Mouse (Mus musculus) CH12.LX (cell line): ENCODE data around the gene Grem2. TPM values are rescaled to one million over a fixed set of nuclear protein-coding genes. Genes with fewer than 3 reads are reported as not detected.

Experiments
- DNase-seq: peaks from one replicate; pipeline ENCODE4 v3.0.0-alpha.2; 2013; ENCODE audit errors: extremely low read depth
- H3K27ac ChIP-seq: 2 replicates; pipeline ENCODE4 v1.5.1; 2012; ENCODE audit warnings: low read depth, mild to moderate bottlenecking, control low read depth, moderate library complexity; ENCODE audit not compliant: insufficient read depth
- H3K27me3 ChIP-seq: replicated peaks from 2 replicates; pipeline ENCODE3; 2012; ENCODE audit warnings: inconsistent platforms
- H3K36me3 ChIP-seq, 2 experiments: replicated peaks in 1 of 2; 2 replicates each; pipeline versions ENCODE3 to v1.6.1; 2012; ENCODE audit warnings: inconsistent platforms in 1 of 2, low read length in 1 of 2, mild to moderate bottlenecking in 1 of 2, mixed read lengths in 1 of 2, moderate library complexity in 1 of 2; ENCODE audit not compliant: control insufficient read depth in 1 of 2, insufficient read depth in 1 of 2
- H3K4me1 ChIP-seq, 2 experiments: 2 replicates each; pipeline ENCODE4 v1.6.1; 2012; ENCODE audit warnings: inconsistent platforms in 1 of 2, moderate library complexity in 1 of 2; ENCODE audit not compliant: insufficient read depth in 2 of 2, control insufficient read depth in 1 of 2
- H3K4me2 ChIP-seq: 2 replicates; pipeline ENCODE4 v1.6.1; 2012; ENCODE audit warnings: low read depth, mild to moderate bottlenecking, control low read depth; ENCODE audit not compliant: poor library complexity, insufficient read depth, severe bottlenecking
- H3K4me3 ChIP-seq, 3 experiments: fragments of 150-350 bp in 1 of 3; sonication (generic) in 1 of 3; replicated peaks in 1 of 3; 2 replicates each; pipeline versions ENCODE3 to v1.5.1; 2011 to 2012; ENCODE audit warnings: low read depth in 2 of 3, low read length in 2 of 3, mild to moderate bottlenecking in 2 of 3, moderate library complexity in 2 of 3, control low read depth in 1 of 3, improper control_type of control experiment in 1 of 3, inconsistent platforms in 1 of 3, mixed read lengths in 1 of 3; ENCODE audit not compliant: poor library complexity in 1 of 3
- H3K79me2 ChIP-seq: replicated peaks from 2 replicates; pipeline ENCODE4 v1.6.1; 2012; ENCODE audit warnings: mild to moderate bottlenecking, moderate library complexity; ENCODE audit not compliant: control insufficient read depth, poor library complexity, insufficient read depth, severe bottlenecking; ENCODE audit errors: extremely low read depth
- H3K9ac ChIP-seq: 2 replicates; pipeline ENCODE4 v1.6.1; 2012; ENCODE audit warnings: low read depth, mild to moderate bottlenecking, control low read depth, moderate library complexity; ENCODE audit not compliant: insufficient read depth
- H3K9me3 ChIP-seq: replicated peaks from 2 replicates; pipeline ENCODE3; 2012; ENCODE audit warnings: low read length, inconsistent platforms, mixed read lengths
- BHLHE40 ChIP-seq: IDR thresholded peaks from 2 replicates; pipeline ENCODE4 v1.6.1; 2011; ENCODE audit warnings: mild to moderate bottlenecking, low read depth, low read length, improper control_type of control experiment
- CTCF ChIP-seq, 2 experiments: IDR thresholded peaks in 1 of 2; conservative IDR thresholded peaks in 1 of 2; 2 replicates each; pipeline ENCODE4 v1.5.1; 2011 to 2012; ENCODE audit warnings: low read depth in 2 of 2, low read length in 2 of 2, improper control_type of control experiment in 1 of 2, inconsistent platforms in 1 of 2, mild to moderate bottlenecking in 1 of 2, moderate library complexity in 1 of 2
- E2F4 ChIP-seq: IDR thresholded peaks from 2 replicates; pipeline ENCODE4 v1.6.1; 2011; ENCODE audit warnings: low read depth, low read length, improper control_type of control experiment; ENCODE audit not compliant: insufficient replicate concordance
- ELF1 ChIP-seq: IDR thresholded peaks from 2 replicates; pipeline ENCODE4 v1.6.1; 2014; ENCODE audit warnings: low read depth, mild to moderate bottlenecking, inconsistent platforms, low read length, improper control_type of control experiment
- ETS1 ChIP-seq: conservative IDR thresholded peaks from 2 replicates; pipeline ENCODE4 v1.6.1; 2012; ENCODE audit warnings: low read depth, mild to moderate bottlenecking, inconsistent platforms, low read length, improper control_type of control experiment, moderate library complexity
- HCFC1 ChIP-seq: IDR thresholded peaks from 2 replicates; pipeline ENCODE4 v1.6.1; 2012; ENCODE audit warnings: low read depth, mild to moderate bottlenecking, inconsistent platforms, low read length, improper control_type of control experiment
- JUND ChIP-seq: conservative IDR thresholded peaks from 2 replicates; pipeline ENCODE4 v1.6.1; 2011; ENCODE audit warnings: low read depth, low read length, improper control_type of control experiment
- KAT2A ChIP-seq: IDR thresholded peaks from 2 replicates; pipeline ENCODE4 v1.6.1; 2012; ENCODE audit warnings: low read length, improper control_type of control experiment, inconsistent platforms; ENCODE audit not compliant: insufficient replicate concordance
- MAFK ChIP-seq: IDR thresholded peaks from 2 replicates; pipeline ENCODE4 v1.6.1; 2011; ENCODE audit warnings: low read length, improper control_type of control experiment; ENCODE audit not compliant: insufficient replicate concordance
- MAX ChIP-seq: IDR thresholded peaks from 2 replicates; pipeline ENCODE4 v1.6.1; 2011; ENCODE audit warnings: low read length, improper control_type of control experiment
- MEF2A ChIP-seq: IDR thresholded peaks from 2 replicates; pipeline ENCODE4 v1.6.1; 2014; ENCODE audit warnings: low read depth, mild to moderate bottlenecking, inconsistent platforms, low read length, improper control_type of control experiment, borderline replicate concordance
- MXI1 ChIP-seq: IDR thresholded peaks from 2 replicates; pipeline ENCODE4 v1.6.1; 2011; ENCODE audit warnings: mild to moderate bottlenecking, low read depth, low read length, improper control_type of control experiment
- NELFE ChIP-seq: IDR thresholded peaks from 2 replicates; pipeline ENCODE4 v1.6.1; 2011; ENCODE audit warnings: low read depth, low read length, improper control_type of control experiment
- NRF1 ChIP-seq: IDR thresholded peaks from 2 replicates; pipeline ENCODE4 v1.6.1; 2014; ENCODE audit warnings: low read depth, mild to moderate bottlenecking, inconsistent platforms, low read length, improper control_type of control experiment, moderate library complexity
- PAX5 ChIP-seq: IDR thresholded peaks from 2 replicates; pipeline ENCODE4 v1.6.1; 2012; ENCODE audit warnings: low read length, inconsistent platforms, mixed read lengths
- POLR2A ChIP-seq: IDR thresholded peaks from 2 replicates; pipeline ENCODE4 v1.6.1; 2011; ENCODE audit warnings: low read depth, mild to moderate bottlenecking, improper control_type of control experiment, low read length
- POLR2AphosphoS2 ChIP-seq: IDR thresholded peaks from 2 replicates; pipeline ENCODE4 v1.6.1; 2011; ENCODE audit warnings: low read depth, low read length, improper control_type of control experiment
- RAD21 ChIP-seq: IDR thresholded peaks from 2 replicates; pipeline ENCODE4 v1.6.1; 2011; ENCODE audit warnings: low read depth, mild to moderate bottlenecking, low read length, improper control_type of control experiment, moderate library complexity
- SMC3 ChIP-seq: IDR thresholded peaks from 2 replicates; pipeline ENCODE4 v1.6.1; 2011; ENCODE audit warnings: low read depth, low read length, improper control_type of control experiment
- TCF12 ChIP-seq: IDR thresholded peaks from 2 replicates; pipeline ENCODE4 v1.6.1; 2014; ENCODE audit warnings: low read depth, mild to moderate bottlenecking, inconsistent platforms, low read length, improper control_type of control experiment
- UBTF ChIP-seq: IDR thresholded peaks from 2 replicates; pipeline ENCODE4 v1.6.1; 2012; ENCODE audit warnings: low read depth, mild to moderate bottlenecking, inconsistent platforms, low read length, improper control_type of control experiment, moderate library complexity
- USF1 ChIP-seq: IDR thresholded peaks from 2 replicates; pipeline ENCODE4 v1.6.1; 2014; ENCODE audit warnings: low read depth, mild to moderate bottlenecking, inconsistent platforms, low read length, improper control_type of control experiment
- USF2 ChIP-seq: conservative IDR thresholded peaks from 2 replicates; pipeline ENCODE4 v1.6.1; 2011; ENCODE audit warnings: low read depth, low read length, improper control_type of control experiment
- ZKSCAN1 ChIP-seq: IDR thresholded peaks from 2 replicates; pipeline ENCODE4 v1.6.1; 2012; ENCODE audit warnings: low read depth, inconsistent platforms, low read length, improper control_type of control experiment, borderline replicate concordance
- ZMIZ1 ChIP-seq: IDR thresholded peaks from 2 replicates; pipeline ENCODE4 v1.6.1; 2012; ENCODE audit warnings: low read depth, mild to moderate bottlenecking, inconsistent platforms, low read length, improper control_type of control experiment
- ZNF384 ChIP-seq: IDR thresholded peaks from 2 replicates; pipeline ENCODE4 v1.6.1; 2012; ENCODE audit warnings: low read depth, low read length, improper control_type of control experiment, inconsistent platforms
- dilution Hi-C: fragments of 300-500 bp; cut with MboI; formaldehyde crosslinking; loops from 2 replicates; pipeline ENCODE4 v1.14.3; 2020; ENCODE audit warnings: low sequenced_read_pairs; ENCODE audit not compliant: extremely low pct_unique_long_range_greater_than_20kb, extremely low pct_ligation_motif_present
- in situ Hi-C: fragments of 300-500 bp; cut with MboI; formaldehyde crosslinking; loops from 3 replicates; pipeline ENCODE4 v1.14.3; 2019; ENCODE audit warnings: low sequenced_read_pairs, low pct_ligation_motif_present, low pct_unique_long_range_greater_than_20kb, mixed read lengths
- polyA plus RNA-seq: library from polyadenylated mRNA; unstranded; fragments of >175 nt; gene quantifications from 2 replicates; pipeline ENCODE4 v1.2.1, GENCODE M21; 2012; ENCODE audit warnings: low read depth; ENCODE audit not compliant: insufficient read length
- total RNA-seq, 2 experiments: library from RNA; depleted of rRNA; stranded (reverse); fragments of 300-350 nt in 1 of 2; fragments of >200 nt in 1 of 2; gene quantifications; 2 replicates each; pipeline ENCODE4 v1.2.3; 2012 to 2014

The Grem2 gene
- total and polyA plus RNA-seq, 3 experiments = not detected

DNA sequence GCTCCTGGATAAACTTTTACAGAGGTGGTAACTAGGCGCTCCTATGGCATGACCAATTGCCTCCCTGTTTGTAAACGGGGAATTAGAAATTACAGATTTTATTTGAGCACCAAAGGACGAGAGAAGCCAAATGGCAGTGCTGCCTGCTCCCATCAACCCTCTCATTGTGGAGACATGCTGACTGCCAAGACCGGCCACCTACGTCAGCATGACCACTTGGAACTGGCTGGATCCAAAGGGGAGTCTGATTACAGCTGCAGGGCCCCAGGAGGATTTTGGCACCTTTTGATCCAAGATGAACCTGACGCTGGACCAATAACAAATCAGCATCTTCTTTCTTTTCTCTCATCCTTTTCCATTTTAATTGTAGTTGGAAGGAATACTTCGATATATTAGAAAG lies 29.1 kb downstream of the Grem2 start:
- DNase-seq = no peak
- Histone ChIP-seq H3K27me3 (no peaks in the 10 kb centered on the region), H3K4me1 (no peaks in the 10 kb centered on the region), H3K79me2 (no peaks in the 10 kb centered on the region), H3K9me3 (no peaks in the 10 kb centered on the region), H3K27ac (no peak overlapping the region), H3K9ac (no peak overlapping the region), H3K4me3 (no peak overlapping the region), H3K4me2 (no peak overlapping the region), H3K36me3 (no peaks in the 10 kb centered on the region)
- TF ChIP-seq POLR2AphosphoS2 (no peak), MEF2A (no peak), E2F4 (no peak), USF2 (no peak), ZKSCAN1 (no peak), NELFE (no peak), UBTF (no peak), USF1 (no peak), POLR2A (no peak), MAX (no peak), ETS1 (no peak), BHLHE40 (no peak), MAFK (no peak), JUND (no peak), PAX5 (no peak), TCF12 (no peak)
- in situ Hi-C loops (no loop called here), dilution Hi-C loops (no loop called here)

DNA sequence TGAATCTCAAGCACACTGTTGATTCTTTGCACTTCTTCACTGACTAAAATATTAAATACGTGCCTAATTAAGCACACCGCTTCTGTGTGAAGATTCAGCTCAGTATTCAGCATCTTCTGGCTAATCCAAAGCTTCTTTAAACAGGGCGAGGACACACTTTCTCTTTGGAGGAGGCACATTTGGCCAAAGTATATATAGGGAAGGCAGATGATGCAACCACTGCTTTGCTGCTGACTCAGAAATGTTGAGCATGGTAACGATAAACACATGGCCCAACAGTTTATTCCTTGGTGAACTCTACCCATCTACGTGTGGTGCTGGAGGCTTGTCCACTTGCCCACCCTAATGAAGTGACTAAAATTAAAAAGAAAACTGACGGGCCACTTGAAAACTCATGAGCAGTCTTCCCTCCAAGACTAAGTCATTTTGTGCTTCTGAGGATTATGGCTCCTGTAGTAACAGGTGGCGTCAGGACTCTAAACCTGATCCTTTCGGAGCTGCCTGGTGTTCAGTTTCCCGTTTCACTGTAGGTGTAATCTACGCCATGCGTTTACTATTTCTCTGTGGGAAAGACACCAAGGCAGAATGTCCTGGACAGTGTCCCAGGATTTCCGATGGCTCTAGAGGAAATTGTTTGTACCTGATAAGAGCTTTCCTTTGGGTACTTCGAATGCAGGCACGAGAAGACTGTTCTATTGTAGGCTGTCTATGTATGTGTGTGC lies 32.8 kb downstream of the Grem2 start:
- Histone ChIP-seq H3K4me3 (no peak overlapping the region), H3K9me3 (no peaks in the 10 kb centered on the region), H3K36me3 (no peaks in the 10 kb centered on the region), H3K79me2 (no peaks in the 10 kb centered on the region), H3K4me2 (no peak overlapping the region), H3K4me1 (no peaks in the 10 kb centered on the region), H3K27me3 (no peaks in the 10 kb centered on the region), H3K27ac (no peak overlapping the region), H3K9ac (no peak overlapping the region)
- no peak for DNase-seq
- TF ChIP-seq RAD21 (no peak), PAX5 (no peak), SMC3 (no peak), E2F4 (no peak), MEF2A (no peak), CTCF (conservative IDR thresholded peaks at IDR 0.05 in 1 of 2, IDR thresholded peaks at IDR 0.05 in 1 of 2; ENCODE audit: low read depth in 2 of 2, low read length in 2 of 2) (no peak), BHLHE40 (no peak), UBTF (no peak), KAT2A (no peak), MXI1 (no peak), ETS1 (no peak), HCFC1 (no peak), ZNF384 (no peak), USF2 (no peak), ZMIZ1 (no peak), NRF1 (no peak), ELF1 (no peak), POLR2AphosphoS2 (no peak)
- in situ Hi-C loops (no loop called here), dilution Hi-C loops (no loop called here)
